Mouse (Mus musculus): Measurements from ENCODE around the gene Gm38392. TPM values are rescaled to one million over a fixed set of nuclear protein-coding genes. Genes with fewer than 3 reads are reported as not detected.
A peak's percentile ranks its signal among the peaks of the same experiment; 100 is the strongest.

Gm38392 gene
- total and polyA plus RNA-seq, 2 experiments from 2014 or later: 0.21 TPM; not detected in 1

GRCm38 (mm10) chr3:88230262-88231047 is 56.6 kb downstream of the Gm38392 start:
- peaks cover 15% of the 10 kb centered on the region; the same call in 1 of the 2 replicates for H3K36me3 ChIP-seq (ENCODE audit: insufficient read depth, low read length)
- 35% methylated on average over 17 of the region's 17 CpGs for WGBS
- H3K4me1 ChIP-seq (ENCODE audit: insufficient read depth, low read length): no peaks in the 10 kb centered on the region
- DNase-seq (ENCODE audit: low spot score) (no peak), ATAC-seq (ENCODE audit: low FRiP score) (no peak; the same call in 1 of the 2 replicates)
- TF ChIP-seq CTCF (IDR thresholded peaks at IDR 0.05): no peak
- H3K27me3 ChIP-seq (ENCODE audit: insufficient read depth, low read length): no peaks in the 10 kb centered on the region
- H3K4me2 ChIP-seq (ENCODE audit: low read depth, low read length, poor library complexity, severe bottlenecking): no peak overlapping the region
- H3K9me3 ChIP-seq (ENCODE audit: low read length): no peaks in the 10 kb centered on the region
- no peak overlapping the region for H3K9ac ChIP-seq (replicated peaks; ENCODE audit: low read length, poor library complexity, severe bottlenecking)
- H3K4me3 ChIP-seq (ENCODE audit: low read depth, low read length): no peak overlapping the region
- peak overlapping the region; percentile 60 for H3K27ac ChIP-seq (ENCODE audit: low read depth, low read length)

GRCm38 (mm10) chr3:88229526-88229925 is 57.5 kb downstream of the Gm38392 start:
- no peak overlapping the region for H3K4me2 ChIP-seq (ENCODE audit: low read depth, low read length, poor library complexity, severe bottlenecking)
- H3K9ac ChIP-seq (replicated peaks; ENCODE audit: low read length, poor library complexity, severe bottlenecking): no peak overlapping the region
- 70% methylated on average over 6 of the region's 6 CpGs for whole genome bisulfite sequencing
- H3K4me3 ChIP-seq (ENCODE audit: low read depth, low read length): no peak overlapping the region
- peaks cover 20% of the 10 kb centered on the region; the same call in 1 of the 2 replicates for H3K36me3 ChIP-seq (ENCODE audit: insufficient read depth, low read length)
- TF ChIP-seq CTCF (IDR thresholded peaks at IDR 0.05): no peak
- no peaks in the 10 kb centered on the region for H3K9me3 ChIP-seq (ENCODE audit: low read length)
- DNase-seq (ENCODE audit: low spot score): peak; percentile 15
- no peaks in the 10 kb centered on the region for H3K27me3 ChIP-seq (ENCODE audit: insufficient read depth, low read length)
- no peaks in the 10 kb centered on the region for H3K4me1 ChIP-seq (ENCODE audit: insufficient read depth, low read length)
- no peak for ATAC-seq (ENCODE audit: low FRiP score)
- no peak overlapping the region for H3K27ac ChIP-seq (ENCODE audit: low read depth, low read length)

- Histone ChIP-seq H3K36me3 (ENCODE audit: insufficient read depth, low read length) (peaks cover 20% of the 10 kb centered on the region; the same call in 1 of the 2 replicates), H3K27me3 (ENCODE audit: insufficient read depth, low read length) (no peaks in the 10 kb centered on the region), H3K9me3 (ENCODE audit: low read length) (no peaks in the 10 kb centered on the region), H3K27ac (ENCODE audit: low read depth, low read length) (peak overlapping the region; percentile 59), H3K4me1 (ENCODE audit: insufficient read depth, low read length) (no peaks in the 10 kb centered on the region), H3K4me3 (ENCODE audit: low read depth, low read length) (no peak overlapping the region), H3K9ac (replicated peaks; ENCODE audit: low read length, poor library complexity, severe bottlenecking) (0 out of 2 replicates have a peak overlapping the region, but pooled peaks have one; percentile 14), H3K4me2 (ENCODE audit: low read depth, low read length, poor library complexity, severe bottlenecking) (no peak overlapping the region)
- WGBS: 44% methylated on average over 4 of the region's 4 CpGs
- DNase-seq (ENCODE audit: low spot score) (no peak), ATAC-seq (ENCODE audit: low FRiP score) (no peak)
- TF ChIP-seq CTCF (IDR thresholded peaks at IDR 0.05): no peak
These were observed 58.1 kb downstream of the Gm38392 start for GRCm38 (mm10) chr3:88228906-88229305.

- Histone ChIP-seq H3K9me3 (ENCODE audit: low read length) (no peaks in the 10 kb centered on the region), H3K36me3 (ENCODE audit: insufficient read depth, low read length) (peaks cover 22% of the 10 kb centered on the region), H3K4me2 (ENCODE audit: low read depth, low read length, poor library complexity, severe bottlenecking) (no peak overlapping the region), H3K4me1 (ENCODE audit: insufficient read depth, low read length) (no peaks in the 10 kb centered on the region), H3K4me3 (ENCODE audit: low read depth, low read length) (no peak overlapping the region), H3K27me3 (ENCODE audit: insufficient read depth, low read length) (no peaks in the 10 kb centered on the region), H3K9ac (replicated peaks; ENCODE audit: low read length, poor library complexity, severe bottlenecking) (no peak overlapping the region), H3K27ac (ENCODE audit: low read depth, low read length) (peak overlapping the region; percentile 59)
- ATAC-seq (ENCODE audit: low FRiP score) (no peak), DNase-seq (ENCODE audit: low spot score) (peak; percentile 82)
- WGBS: 35% methylated on average over 6 of the region's 6 CpGs
- TF ChIP-seq CTCF (IDR thresholded peaks at IDR 0.05): no peak
These were observed 59.0 kb downstream of the Gm38392 start for GRCm38 (mm10) chr3:88227976-88228375.

GRCm38 (mm10) chr3:88227260-88227659 is 59.8 kb downstream of the Gm38392 start:
- Histone ChIP-seq H3K27me3 (ENCODE audit: insufficient read depth, low read length) (no peaks in the 10 kb centered on the region), H3K4me2 (ENCODE audit: low read depth, low read length, poor library complexity, severe bottlenecking) (no peak overlapping the region), H3K9me3 (ENCODE audit: low read length) (no peaks in the 10 kb centered on the region), H3K4me1 (ENCODE audit: insufficient read depth, low read length) (no peaks in the 10 kb centered on the region), H3K36me3 (ENCODE audit: insufficient read depth, low read length) (peaks cover 24% of the 10 kb centered on the region), H3K9ac (replicated peaks; ENCODE audit: low read length, poor library complexity, severe bottlenecking) (no peak overlapping the region), H3K27ac (ENCODE audit: low read depth, low read length) (no peak overlapping the region), H3K4me3 (ENCODE audit: low read depth, low read length) (no peak overlapping the region)
- 40% methylated on average over 4 of the region's 4 CpGs for WGBS
- no peak for ATAC-seq (ENCODE audit: low FRiP score)
- no peak for DNase-seq (ENCODE audit: low spot score)
- TF ChIP-seq CTCF (IDR thresholded peaks at IDR 0.05): no peak

GRCm38 (mm10) chr3:88226101-88226845 is 60.7 kb downstream of the Gm38392 start:
- no peak for ATAC-seq (ENCODE audit: low FRiP score)
- Histone ChIP-seq H3K4me3 (ENCODE audit: low read depth, low read length) (no peak overlapping the region), H3K27ac (ENCODE audit: low read depth, low read length) (peak overlapping the region; percentile 52), H3K9ac (replicated peaks; ENCODE audit: low read length, poor library complexity, severe bottlenecking) (no peak overlapping the region), H3K4me2 (ENCODE audit: low read depth, low read length, poor library complexity, severe bottlenecking) (no peak overlapping the region), H3K9me3 (ENCODE audit: low read length) (no peaks in the 10 kb centered on the region), H3K36me3 (ENCODE audit: insufficient read depth, low read length) (peaks cover 25% of the 10 kb centered on the region), H3K27me3 (ENCODE audit: insufficient read depth, low read length) (no peaks in the 10 kb centered on the region), H3K4me1 (ENCODE audit: insufficient read depth, low read length) (no peaks in the 10 kb centered on the region)
- TF ChIP-seq CTCF (IDR thresholded peaks at IDR 0.05): no peak
- WGBS: 61% methylated on average over 10 of the region's 10 CpGs
- peak; percentile 92 for DNase-seq (ENCODE audit: low spot score)

Measured in midbrain, postnatal 0 days (tissue).